Mouse (Mus musculus) C2C12 (cell line): ENCODE measurements at regions not wholly inside any gene's neighbourhood (a gene's known extent, or its start where the extent isn't known, plus 50 kb on each side); places are given as distances from the start of the nearest gene placed in this dataset.

Experiments used
- H3K27me3 ChIP-seq: one replicate; pipeline ENCODE4 v1.6.1; 2011; ENCODE audit not compliant: control insufficient read depth, insufficient read depth, insufficient read length
- H3K36me3 ChIP-seq: one replicate; pipeline ENCODE4 v1.6.1; 2011; ENCODE audit not compliant: control insufficient read depth, insufficient read depth
- H3K4me3 ChIP-seq: one replicate; pipeline ENCODE4 v1.5.1; 2011; ENCODE audit warnings: mild to moderate bottlenecking, control low read depth; ENCODE audit not compliant: poor library complexity, insufficient read depth, severe bottlenecking
- H3K79me2 ChIP-seq: one replicate; pipeline ENCODE4 v1.6.1; 2011; ENCODE audit not compliant: control insufficient read depth, insufficient read depth
- H3K79me3 ChIP-seq: one replicate; pipeline ENCODE4 v1.6.1; 2011; ENCODE audit warnings: low read depth, control low read depth
- H3ac ChIP-seq: one replicate; pipeline ENCODE3; 2011; ENCODE audit warnings: low read depth; ENCODE audit not compliant: control insufficient read depth, insufficient read length
- CEBPB ChIP-seq: IDR thresholded peaks from one replicate; pipeline ENCODE4 v1.6.1; 2011; ENCODE audit warnings: low read depth, mild to moderate bottlenecking, control low read depth, moderate library complexity
- CTCF ChIP-seq: IDR thresholded peaks from one replicate; pipeline ENCODE4 v1.5.1; 2011; ENCODE audit not compliant: control insufficient read depth, insufficient read depth, insufficient read length
- FOSL1 ChIP-seq: IDR thresholded peaks from one replicate; pipeline ENCODE4 v1.8.0; 2011; ENCODE audit warnings: mild to moderate bottlenecking, low read length; ENCODE audit not compliant: poor library complexity, insufficient read depth, severe bottlenecking
- MAX ChIP-seq: IDR thresholded peaks from one replicate; pipeline ENCODE4 v1.6.1; 2011; ENCODE audit warnings: mild to moderate bottlenecking, control low read depth
- MYOD1 ChIP-seq: IDR thresholded peaks from one replicate; pipeline ENCODE4 v1.6.1; 2011; ENCODE audit warnings: low read depth; ENCODE audit not compliant: control insufficient read depth, insufficient read length
- MYOG ChIP-seq: IDR thresholded peaks from one replicate; pipeline ENCODE4 v1.6.1; 2011; ENCODE audit not compliant: control insufficient read depth, insufficient read length; ENCODE audit errors: extremely low read depth
- USF1 ChIP-seq: IDR thresholded peaks from one replicate; pipeline ENCODE4 v1.6.1; 2011; ENCODE audit warnings: low read depth, mild to moderate bottlenecking, control low read depth, moderate library complexity

GRCm38 (mm10) chr10:118545966-118546365, 105.1 kb downstream of the Ifng start:
- TF ChIP-seq MYOD1 (no peak), MAX (no peak), MYOG (no peak), CEBPB (no peak), FOSL1 (no peak), CTCF (no peak), USF1 (no peak)
- H3ac ChIP-seq: no peak overlapping the region
- no peaks in the 10 kb centered on the region for H3K79me3 ChIP-seq
- H3K4me3 ChIP-seq: no peak overlapping the region
- H3K79me2 ChIP-seq: no peaks in the 10 kb centered on the region
- H3K36me3 ChIP-seq: no peaks in the 10 kb centered on the region
- H3K27me3 ChIP-seq: no peaks in the 10 kb centered on the region

- no peak overlapping the region for H3ac ChIP-seq
- no peak for TF ChIP-seq CTCF
- no peak for TF ChIP-seq USF1
- no peak for TF ChIP-seq MYOG
- no peak for TF ChIP-seq MAX
- TF ChIP-seq FOSL1: no peak
- no peak for TF ChIP-seq MYOD1
- no peak for TF ChIP-seq CEBPB
- H3K4me3 ChIP-seq: no peak overlapping the region
- no peaks in the 10 kb centered on the region for H3K27me3 ChIP-seq
- no peaks in the 10 kb centered on the region for H3K79me2 ChIP-seq
- H3K36me3 ChIP-seq: no peaks in the 10 kb centered on the region
- no peaks in the 10 kb centered on the region for H3K79me3 ChIP-seq
These were observed 109.4 kb downstream of the Ifng start for GRCm38 (mm10) chr10:118550201-118550600.

DNA sequence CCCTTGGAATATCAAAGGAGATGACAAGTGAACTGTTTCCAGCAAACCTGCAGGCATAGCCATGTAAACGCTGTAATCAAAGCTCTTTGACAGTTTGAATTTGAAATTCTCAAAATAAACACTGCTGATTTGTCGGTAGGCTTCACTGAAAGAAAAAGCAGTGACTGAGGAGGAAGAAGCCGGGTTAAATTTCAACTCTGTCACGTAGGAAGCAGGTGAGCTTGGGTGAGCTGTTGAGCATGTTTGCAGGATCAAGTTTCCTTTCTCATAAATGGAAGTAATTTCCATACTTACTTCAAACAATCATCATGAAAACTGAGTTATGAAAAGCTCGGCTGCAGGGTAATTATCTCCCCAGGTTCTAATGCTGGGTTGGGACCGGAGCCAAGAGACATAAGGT, 118.0 kb downstream of the Ifng start:
- H3ac ChIP-seq: no peak overlapping the region
- H3K36me3 ChIP-seq: no peaks in the 10 kb centered on the region
- no peaks in the 10 kb centered on the region for H3K79me3 ChIP-seq
- H3K27me3 ChIP-seq: no peaks in the 10 kb centered on the region
- TF ChIP-seq MYOD1 (no peak), CTCF (no peak), MYOG (no peak), USF1 (no peak), FOSL1 (no peak), MAX (no peak), CEBPB (no peak)
- H3K4me3 ChIP-seq: no peak overlapping the region
- no peaks in the 10 kb centered on the region for H3K79me2 ChIP-seq

GRCm38 (mm10) chr10:118564041-118564440, 123.2 kb downstream of the Ifng start:
- Histone ChIP-seq H3K79me2 (no peaks in the 10 kb centered on the region), H3K27me3 (no peaks in the 10 kb centered on the region), H3K4me3 (no peak overlapping the region), H3K79me3 (no peaks in the 10 kb centered on the region), H3K36me3 (no peaks in the 10 kb centered on the region), H3ac (no peak overlapping the region)
- TF ChIP-seq CEBPB (no peak), MYOG (no peak)

DNA sequence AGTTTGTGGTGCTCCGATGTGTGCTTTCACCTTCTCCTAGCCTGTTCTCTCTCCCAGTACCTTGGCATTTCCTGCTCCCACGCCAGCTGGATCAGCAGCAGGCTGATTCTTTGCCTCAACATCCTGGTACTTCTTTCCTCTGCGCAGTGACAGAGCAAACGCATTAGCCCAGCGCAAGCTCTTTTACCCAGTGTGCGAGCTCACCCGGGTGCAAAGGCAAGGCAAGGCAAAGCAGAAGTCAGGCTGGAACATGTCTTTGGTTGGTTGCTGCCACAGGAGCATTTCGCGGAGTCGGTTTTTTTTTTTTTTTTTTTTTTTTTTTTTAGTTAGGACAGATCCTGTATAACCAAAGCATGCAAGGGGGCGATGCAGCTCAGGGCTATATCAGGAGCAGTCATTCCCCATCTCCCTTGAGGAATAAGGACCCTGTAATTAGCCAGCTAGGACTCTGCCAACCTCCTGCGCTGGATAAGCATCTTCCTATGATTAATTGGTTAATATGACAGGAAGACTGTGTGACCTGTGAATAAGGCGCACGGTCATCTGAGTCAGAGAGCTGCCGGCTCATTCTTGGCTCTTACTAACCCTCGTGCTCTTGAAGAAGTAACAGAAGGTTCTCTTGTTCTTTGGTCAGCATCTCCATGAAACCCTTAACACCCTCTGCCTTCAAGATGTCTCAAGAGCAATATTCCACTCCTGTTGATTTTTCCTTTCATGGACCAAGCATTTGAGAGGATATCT, 123.9 kb downstream of the Ifng start:
- Histone ChIP-seq H3K79me3 (no peaks in the 10 kb centered on the region), H3K79me2 (no peaks in the 10 kb centered on the region), H3K36me3 (no peaks in the 10 kb centered on the region), H3K27me3 (no peaks in the 10 kb centered on the region), H3K4me3 (no peak overlapping the region), H3ac (peak overlapping the region; percentile 4)
- TF ChIP-seq MYOG: no peak
- TF ChIP-seq USF1: no peak
- TF ChIP-seq FOSL1: peak; percentile 43
- no peak for TF ChIP-seq CEBPB
- peak; percentile 81 for TF ChIP-seq MAX
- no peak for TF ChIP-seq CTCF
- no peak for TF ChIP-seq MYOD1

GRCm38 (mm10) chr10:118568617-118569016, 127.8 kb downstream of the Ifng start:
- Histone ChIP-seq H3K4me3 (no peak overlapping the region), H3K36me3 (no peaks in the 10 kb centered on the region), H3ac (no peak overlapping the region), H3K27me3 (no peaks in the 10 kb centered on the region), H3K79me3 (no peaks in the 10 kb centered on the region), H3K79me2 (no peaks in the 10 kb centered on the region)
- no peak for TF ChIP-seq USF1
- no peak for TF ChIP-seq CTCF
- TF ChIP-seq CEBPB: no peak
- TF ChIP-seq MYOG: no peak
- no peak for TF ChIP-seq FOSL1
- no peak for TF ChIP-seq MYOD1
- no peak for TF ChIP-seq MAX
